Mouse (Mus musculus): Measurements from ENCODE around the gene Pde10a.

Pde10a gene

GRCm38 (mm10) chr17:8749426-8749825, 224.3 kb downstream of the Pde10a start:
- no peak for DNase-seq (ENCODE audit: low spot score in 2 of 2)

GRCm38 (mm10) chr17:8757576-8757975, 232.4 kb downstream of the Pde10a start:
- no peak for DNase-seq (ENCODE audit: low spot score in 2 of 2)

GRCm38 (mm10) chr17:8763248-8763647, 238.1 kb downstream of the Pde10a start:
- DNase-seq (ENCODE audit: low spot score in 2 of 2), result peak; percentile 18 to 32

- no peak for DNase-seq (ENCODE audit: low spot score in 2 of 2)
Observed at GRCm38 (mm10) chr17:8765987-8766576, 240.9 kb downstream of the Pde10a start.

- no peak for DNase-seq (ENCODE audit: low spot score in 2 of 2)
Observed at GRCm38 (mm10) chr17:8769155-8769554, 244.0 kb downstream of the Pde10a start.

- peak; percentile 43 to 66 for DNase-seq (ENCODE audit: low spot score in 2 of 2)
Observed at GRCm38 (mm10) chr17:8773391-8773790, 248.2 kb downstream of the Pde10a start.

- DNase-seq (ENCODE audit: low spot score in 2 of 2), result no peak
Observed at GRCm38 (mm10) chr17:8774301-8774700, 249.1 kb downstream of the Pde10a start.

GRCm38 (mm10) chr17:8775571-8776161, 250.5 kb downstream of the Pde10a start:
- no peak for DNase-seq (ENCODE audit: low spot score in 2 of 2)

GRCm38 (mm10) chr17:8777710-8778109, 252.5 kb downstream of the Pde10a start:
- DNase-seq (ENCODE audit: low spot score in 2 of 2), result peak in 1 of 2 experiments; percentile 39

- DNase-seq (ENCODE audit: low spot score in 2 of 2), result no peak
Observed at GRCm38 (mm10) chr17:8778839-8779238, 253.7 kb downstream of the Pde10a start.

- no peak for DNase-seq (ENCODE audit: low spot score in 2 of 2)
Observed at GRCm38 (mm10) chr17:8780484-8780883, 255.3 kb downstream of the Pde10a start.

GRCm38 (mm10) chr17:8781040-8781439, 255.9 kb downstream of the Pde10a start:
- DNase-seq (ENCODE audit: low spot score in 2 of 2), result no peak

GRCm38 (mm10) chr17:8781576-8781975, 256.4 kb downstream of the Pde10a start:
- no peak for DNase-seq (ENCODE audit: low spot score in 2 of 2)

GRCm38 (mm10) chr17:8785908-8786307, 260.7 kb downstream of the Pde10a start:
- peak in 1 of 2 experiments; percentile 70 for DNase-seq (ENCODE audit: low spot score in 2 of 2)

GRCm38 (mm10) chr17:8786484-8786883, 261.3 kb downstream of the Pde10a start:
- no peak for DNase-seq (ENCODE audit: low spot score in 2 of 2)

GRCm38 (mm10) chr17:8787762-8788161, 262.6 kb downstream of the Pde10a start:
- DNase-seq (ENCODE audit: low spot score in 2 of 2), result no peak

- no peak for DNase-seq (ENCODE audit: low spot score in 2 of 2)
Observed at GRCm38 (mm10) chr17:8791561-8791960, 266.4 kb downstream of the Pde10a start.

- no peak for DNase-seq (ENCODE audit: low spot score in 2 of 2)
Observed at GRCm38 (mm10) chr17:8792611-8793010, 267.4 kb downstream of the Pde10a start.

GRCm38 (mm10) chr17:8797624-8798023, 272.5 kb downstream of the Pde10a start:
- no peak for DNase-seq (ENCODE audit: low spot score in 2 of 2)

GRCm38 (mm10) chr17:8798531-8799295, 273.5 kb downstream of the Pde10a start:
- DNase-seq (ENCODE audit: low spot score in 2 of 2), result no peak

- DNase-seq (ENCODE audit: low spot score in 2 of 2), result no peak
Observed at GRCm38 (mm10) chr17:8799296-8799731, 274.1 kb downstream of the Pde10a start.

- no peak for DNase-seq (ENCODE audit: low spot score in 2 of 2)
Observed at GRCm38 (mm10) chr17:8799914-8800420, 274.8 kb downstream of the Pde10a start.
